Mouse (Mus musculus): ENCODE results near the gene Neu1. TPM values are rescaled to one million over a fixed set of nuclear protein-coding genes. Genes with fewer than 3 reads are reported as not detected.

The Neu1 gene
- polyA plus RNA-seq (2012; rRNA removed): 448 and 498 TPM in 2 replicates

DNA sequence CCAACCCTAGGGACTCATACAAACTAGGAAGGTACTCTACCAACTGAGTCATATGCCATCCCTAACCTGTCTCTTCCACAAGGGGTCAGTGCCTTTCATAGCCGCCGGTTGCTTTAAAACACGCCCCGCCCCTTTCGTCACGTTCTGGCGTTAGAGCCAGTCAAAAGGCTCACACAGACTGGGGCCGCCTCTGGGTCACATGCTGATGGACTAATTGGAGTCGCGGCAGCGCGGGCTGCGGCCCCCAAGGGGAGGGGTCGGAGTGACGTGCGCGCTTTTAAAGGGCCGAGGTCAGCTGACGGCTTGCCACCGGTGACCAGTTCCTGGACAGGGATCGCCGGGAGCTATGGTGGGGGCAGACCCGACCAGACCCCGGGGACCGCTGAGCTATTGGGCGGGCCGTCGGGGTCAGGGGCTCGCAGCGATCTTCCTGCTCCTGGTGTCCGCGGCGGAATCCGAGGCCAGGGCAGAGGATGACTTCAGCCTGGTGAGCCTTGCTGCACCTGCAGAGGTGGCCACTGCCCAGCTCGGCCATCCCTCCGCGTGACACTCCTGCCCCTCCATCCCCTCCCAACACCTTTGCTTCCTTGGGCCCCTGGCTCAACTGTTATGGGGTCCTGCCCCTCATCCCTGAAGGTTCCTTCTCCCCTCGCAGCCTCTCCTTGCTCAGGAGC lies at the start of gene Neu1:
TSS of gene Neu1 (plus strand) at position 193 of the 674 bp plus-strand sequence.
- Histone ChIP-seq H3K36me3 (ENCODE audit: control insufficient read depth, insufficient read depth, low read length) (peaks cover 6% of the 10 kb centered on the region; the same call in 1 of the 2 replicates), H3K4me1 (ENCODE audit: control insufficient read depth, insufficient read depth, low read length) (no peaks in the 10 kb centered on the region), H3K27me3 (replicated peaks; ENCODE audit: control insufficient read depth, insufficient read depth, low read length) (no peaks in the 10 kb centered on the region), H3K27ac (ENCODE audit: insufficient read depth, low read depth, low read length) (peak within 1 kb of the TSS; percentile 78), H3K4me3 (ENCODE audit: insufficient read depth, low read depth, low read length) (peak within 1 kb of the TSS; percentile 67)
- DNase-seq: peak; percentile 100
- WGBS: under 1% methylated on average over 38 of the region's 38 CpGs
- TF ChIP-seq CTCF (conservative IDR thresholded peaks at IDR 0.05; ENCODE audit: insufficient read depth, insufficient read length, low read depth, low read length) (peak; percentile 73), POLR2A (IDR thresholded peaks at IDR 0.05; ENCODE audit: low read depth, low read length) (peak; percentile 87)

DNA sequence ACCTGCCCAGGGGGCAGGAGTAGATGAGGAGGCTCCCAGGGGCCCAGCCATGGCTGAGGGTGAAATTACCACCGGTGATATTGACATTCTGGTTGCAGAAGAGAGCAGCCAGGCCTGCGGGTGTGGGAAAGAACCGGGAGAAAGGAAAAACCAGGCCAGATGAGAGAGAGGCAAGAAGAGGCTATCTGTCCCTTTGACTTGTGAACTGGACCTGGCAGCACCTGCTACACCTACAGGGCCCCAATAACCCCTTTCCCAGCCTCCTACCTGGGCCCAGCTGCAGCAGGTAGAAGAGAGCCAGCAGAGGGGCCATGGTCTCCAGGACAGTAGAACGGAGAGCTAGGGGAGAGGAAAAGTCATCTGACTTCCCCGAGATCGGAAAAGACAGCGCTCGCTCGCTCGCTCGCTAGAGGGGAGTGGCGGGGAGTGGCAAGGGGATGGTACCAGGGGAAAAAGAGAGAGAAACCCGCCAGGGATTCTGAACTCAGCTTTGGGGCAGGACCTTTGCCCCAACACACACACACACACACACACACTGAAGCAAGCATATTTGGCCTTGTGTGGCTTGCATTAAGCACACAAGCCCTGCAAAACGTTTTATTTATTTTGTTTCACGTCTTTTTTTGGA lies 49.3 kb upstream of the Neu1 start, which contains the start of gene Gm20547:
TSS of gene Gm20547 (minus strand) at position 360 of the 628 bp plus-strand sequence.
- 24% methylated on average over 15 of the region's 15 CpGs for WGBS

DNA sequence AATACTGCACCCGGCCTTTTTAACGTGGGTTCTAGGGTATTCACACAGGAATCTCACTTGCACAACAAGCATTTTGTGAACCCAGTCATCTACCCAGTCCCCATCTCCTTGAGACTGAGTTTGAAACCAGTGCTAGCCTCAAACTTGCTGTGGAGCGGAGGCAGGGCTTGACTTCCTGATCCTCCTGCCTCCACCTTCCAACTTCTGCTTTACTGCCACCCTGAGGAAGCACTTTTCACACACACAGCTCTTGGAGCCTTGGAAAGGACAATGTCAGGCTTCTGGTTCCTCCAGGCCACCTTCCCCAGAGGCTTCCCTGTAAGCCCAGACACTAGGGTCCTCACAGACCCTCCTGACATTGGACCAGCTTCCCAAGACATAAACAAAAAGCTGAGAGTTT lies 47.7 kb upstream of the Neu1 start:
- H3K4me1 ChIP-seq (ENCODE audit: control insufficient read depth, insufficient read depth, low read length): no peaks in the 10 kb centered on the region
- H3K27me3 ChIP-seq (replicated peaks; ENCODE audit: control insufficient read depth, insufficient read depth, low read length): no peaks in the 10 kb centered on the region
- TF ChIP-seq CTCF (conservative IDR thresholded peaks at IDR 0.05; ENCODE audit: insufficient read depth, insufficient read length, low read depth, low read length): peak; percentile 41
- TF ChIP-seq POLR2A (IDR thresholded peaks at IDR 0.05; ENCODE audit: low read depth, low read length): no peak
- H3K36me3 ChIP-seq (ENCODE audit: control insufficient read depth, insufficient read depth, low read length): no peaks in the 10 kb centered on the region
- no peak overlapping the region for H3K27ac ChIP-seq (ENCODE audit: insufficient read depth, low read depth, low read length)
- DNase-seq: no peak
- no peak overlapping the region for H3K4me3 ChIP-seq (ENCODE audit: insufficient read depth, low read depth, low read length)
- WGBS: 61% methylated on average over 3 of the region's 3 CpGs

More for the DNA sequence above, 49.3 kb upstream of the Neu1 start, which contains the start of gene Gm20547:
- no peak within 1 kb of the TSS for H3K27ac ChIP-seq (ENCODE audit: insufficient read depth, low read depth, low read length)
- DNase-seq: peak; percentile 61
- peak within 1 kb of the TSS; percentile 36; the same call in 1 of the 2 replicates for H3K4me3 ChIP-seq (ENCODE audit: insufficient read depth, low read depth, low read length)
- TF ChIP-seq CTCF (conservative IDR thresholded peaks at IDR 0.05; ENCODE audit: insufficient read depth, insufficient read length, low read depth, low read length): no peak
- TF ChIP-seq POLR2A (IDR thresholded peaks at IDR 0.05; ENCODE audit: low read depth, low read length): no peak
- no peaks in the 10 kb centered on the region for H3K36me3 ChIP-seq (ENCODE audit: control insufficient read depth, insufficient read depth, low read length)
- H3K27me3 ChIP-seq (replicated peaks; ENCODE audit: control insufficient read depth, insufficient read depth, low read length): no peaks in the 10 kb centered on the region
- no peaks in the 10 kb centered on the region for H3K4me1 ChIP-seq (ENCODE audit: control insufficient read depth, insufficient read depth, low read length)

DNA sequence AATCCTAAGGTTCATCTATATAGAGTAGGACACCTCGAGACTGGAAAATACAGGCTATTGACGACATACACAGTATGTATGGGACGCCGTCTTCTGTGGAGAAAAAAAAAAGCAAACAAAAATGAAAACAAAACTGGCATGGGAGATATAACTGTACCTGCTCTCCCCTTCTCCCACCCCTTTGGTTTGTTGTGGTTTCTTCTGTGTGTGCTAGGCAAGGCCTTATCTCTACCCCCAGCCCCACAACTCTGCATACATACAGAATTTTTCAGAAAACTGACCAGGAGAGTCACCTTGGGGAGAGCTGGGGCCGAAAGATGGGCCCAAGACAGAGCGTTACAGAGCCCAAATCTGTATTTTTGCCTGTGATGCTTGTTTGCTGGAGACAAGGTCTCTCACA lies 46.3 kb upstream of the Neu1 start:
- TF ChIP-seq POLR2A (IDR thresholded peaks at IDR 0.05; ENCODE audit: low read depth, low read length): no peak
- TF ChIP-seq CTCF (conservative IDR thresholded peaks at IDR 0.05; ENCODE audit: insufficient read depth, insufficient read length, low read depth, low read length): no peak
- Histone ChIP-seq H3K27ac (ENCODE audit: insufficient read depth, low read depth, low read length) (no peak overlapping the region), H3K36me3 (ENCODE audit: control insufficient read depth, insufficient read depth, low read length) (no peaks in the 10 kb centered on the region), H3K4me1 (ENCODE audit: control insufficient read depth, insufficient read depth, low read length) (no peaks in the 10 kb centered on the region), H3K27me3 (replicated peaks; ENCODE audit: control insufficient read depth, insufficient read depth, low read length) (no peaks in the 10 kb centered on the region), H3K4me3 (ENCODE audit: insufficient read depth, low read depth, low read length) (no peak overlapping the region)
- DNase-seq: no peak
- 94% methylated on average over 6 of the region's 6 CpGs for WGBS

DNA sequence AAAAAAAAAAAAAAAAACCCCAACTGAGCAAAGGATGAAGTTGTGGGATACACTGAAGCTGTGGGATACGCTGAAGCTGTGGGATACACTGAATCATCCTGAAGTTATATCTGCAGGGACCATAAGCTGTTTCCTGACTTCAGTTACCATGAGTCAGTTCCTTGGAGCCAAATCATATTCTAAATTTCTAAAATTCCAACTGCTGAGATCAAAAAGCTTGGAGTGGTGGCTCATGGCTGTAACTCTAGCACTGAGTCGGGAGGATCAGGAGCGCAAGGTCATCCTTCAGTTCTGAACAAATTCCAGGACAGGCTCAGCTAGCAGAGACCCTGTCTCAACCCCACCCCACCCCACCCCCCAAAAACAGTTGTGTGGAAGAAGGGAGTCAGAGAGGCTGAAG lies 45.4 kb upstream of the Neu1 start:
- 78% methylated on average over 3 of the region's 3 CpGs for WGBS
- Histone ChIP-seq H3K27me3 (replicated peaks; ENCODE audit: control insufficient read depth, insufficient read depth, low read length) (no peaks in the 10 kb centered on the region), H3K27ac (ENCODE audit: insufficient read depth, low read depth, low read length) (no peak overlapping the region), H3K4me3 (ENCODE audit: insufficient read depth, low read depth, low read length) (no peak overlapping the region), H3K4me1 (ENCODE audit: control insufficient read depth, insufficient read depth, low read length) (no peaks in the 10 kb centered on the region), H3K36me3 (ENCODE audit: control insufficient read depth, insufficient read depth, low read length) (no peaks in the 10 kb centered on the region)
- TF ChIP-seq CTCF (conservative IDR thresholded peaks at IDR 0.05; ENCODE audit: insufficient read depth, insufficient read length, low read depth, low read length): no peak
- TF ChIP-seq POLR2A (IDR thresholded peaks at IDR 0.05; ENCODE audit: low read depth, low read length): no peak
- DNase-seq: no peak

DNA sequence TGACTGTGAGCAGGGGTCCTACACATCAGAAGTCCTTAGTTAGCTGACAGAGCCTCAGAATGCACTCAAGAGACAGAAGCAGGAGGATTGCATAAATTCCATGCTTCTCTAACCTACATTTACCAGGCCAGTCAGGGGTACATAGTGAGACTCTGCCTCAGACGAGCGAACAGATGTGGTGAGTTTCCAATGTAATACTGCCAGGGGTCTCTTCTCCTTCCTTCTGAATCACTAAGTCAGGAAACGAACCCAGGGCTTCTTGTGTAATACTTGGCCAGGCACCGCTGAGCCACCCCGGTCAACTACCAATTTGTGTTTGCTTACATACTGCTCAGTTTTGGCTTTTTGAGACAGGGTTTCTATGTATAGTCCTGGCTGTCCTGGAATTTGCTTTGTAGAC lies 43.1 kb upstream of the Neu1 start:
- no peaks in the 10 kb centered on the region for H3K27me3 ChIP-seq (replicated peaks; ENCODE audit: control insufficient read depth, insufficient read depth, low read length)
- no peaks in the 10 kb centered on the region for H3K4me1 ChIP-seq (ENCODE audit: control insufficient read depth, insufficient read depth, low read length)
- DNase-seq: no peak
- 88% methylated on average over 5 of the region's 5 CpGs for WGBS
- H3K27ac ChIP-seq (ENCODE audit: insufficient read depth, low read depth, low read length): 0 out of 2 replicates have a peak overlapping the region, but pooled peaks have one; percentile 14
- TF ChIP-seq POLR2A (IDR thresholded peaks at IDR 0.05; ENCODE audit: low read depth, low read length) (no peak), CTCF (conservative IDR thresholded peaks at IDR 0.05; ENCODE audit: insufficient read depth, insufficient read length, low read depth, low read length) (no peak)
- no peaks in the 10 kb centered on the region for H3K36me3 ChIP-seq (ENCODE audit: control insufficient read depth, insufficient read depth, low read length)
- no peak overlapping the region for H3K4me3 ChIP-seq (ENCODE audit: insufficient read depth, low read depth, low read length)

DNA sequence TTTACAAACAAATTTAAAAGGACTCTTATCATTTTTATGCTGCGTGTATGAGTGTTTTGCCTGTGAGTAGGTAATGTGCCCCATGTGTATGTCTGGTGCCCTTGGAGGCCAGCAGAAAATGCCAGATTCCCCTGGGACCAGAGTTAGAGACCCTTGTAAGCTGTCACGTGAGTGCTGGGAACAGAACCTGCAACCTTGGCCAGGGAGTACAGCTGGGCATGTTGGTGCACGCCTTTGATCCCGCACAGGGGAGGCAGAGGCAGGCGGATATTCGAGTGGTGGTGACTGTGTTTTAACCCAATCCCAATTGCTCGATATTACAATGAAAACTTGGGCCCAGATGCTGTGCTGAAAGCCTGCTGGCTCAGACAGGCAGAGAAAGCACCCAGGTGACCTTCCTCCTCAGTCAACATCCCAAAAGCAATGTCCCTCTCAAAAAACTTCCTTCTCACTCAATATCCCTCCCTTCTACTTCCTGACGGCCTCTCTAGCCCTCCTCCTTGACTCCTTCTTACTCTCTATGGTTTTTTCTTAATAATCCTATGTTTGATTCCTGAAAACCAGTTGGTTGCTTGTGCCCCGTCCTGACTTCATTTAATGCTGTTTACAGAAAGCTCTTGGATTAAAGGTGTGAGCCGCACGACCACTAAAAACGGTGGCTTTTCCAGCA lies 40.8 kb upstream of the Neu1 start:
- H3K4me3 ChIP-seq (ENCODE audit: insufficient read depth, low read depth, low read length): no peak overlapping the region
- no peak for DNase-seq
- H3K36me3 ChIP-seq (ENCODE audit: control insufficient read depth, insufficient read depth, low read length): no peaks in the 10 kb centered on the region
- WGBS: 85% methylated on average over 12 of the region's 12 CpGs
- H3K27me3 ChIP-seq (replicated peaks; ENCODE audit: control insufficient read depth, insufficient read depth, low read length): no peaks in the 10 kb centered on the region
- TF ChIP-seq POLR2A (IDR thresholded peaks at IDR 0.05; ENCODE audit: low read depth, low read length) (no peak), CTCF (conservative IDR thresholded peaks at IDR 0.05; ENCODE audit: insufficient read depth, insufficient read length, low read depth, low read length) (no peak)
- no peak overlapping the region for H3K27ac ChIP-seq (ENCODE audit: insufficient read depth, low read depth, low read length)
- H3K4me1 ChIP-seq (ENCODE audit: control insufficient read depth, insufficient read depth, low read length): no peaks in the 10 kb centered on the region; the same call in 1 of the 2 replicates

Measured in kidney, adult 2 months (tissue).